Mouse (Mus musculus) right cerebral cortex, postnatal 25 days (tissue): ENCODE measurements around the gene Tmem79.
"Not testable (repeated sequence)": the region's sequence is repeated elsewhere in the genome, so short reads cannot be mapped to it uniquely, and the experiment has no call there.

Experiments
- DNase-seq: peaks from one replicate; pipeline ENCODE4 v3.0.0; 2022

Tmem79 gene

DNA sequence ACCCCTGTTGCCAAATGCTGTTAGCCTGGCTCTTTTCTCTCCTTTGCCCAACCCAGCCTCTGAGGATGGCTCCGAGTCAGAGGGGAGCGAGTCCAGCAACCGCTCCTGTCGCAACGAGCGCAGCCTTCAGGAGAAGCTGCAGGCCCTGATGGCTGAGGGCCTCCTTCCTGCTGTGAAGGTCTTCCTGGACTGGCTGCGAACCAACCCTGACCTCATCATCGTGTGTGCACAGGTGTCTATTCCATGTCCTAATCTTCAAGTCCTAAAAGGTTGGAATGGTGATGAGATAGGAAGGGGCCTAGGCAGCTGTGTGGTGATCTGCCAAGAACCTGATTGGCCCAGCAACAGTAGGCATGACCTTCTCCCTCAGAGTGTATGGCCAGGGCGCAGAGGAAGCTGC, 17.0 kb upstream of the Tmem79 start:
- DNase-seq, result no peak

DNA sequence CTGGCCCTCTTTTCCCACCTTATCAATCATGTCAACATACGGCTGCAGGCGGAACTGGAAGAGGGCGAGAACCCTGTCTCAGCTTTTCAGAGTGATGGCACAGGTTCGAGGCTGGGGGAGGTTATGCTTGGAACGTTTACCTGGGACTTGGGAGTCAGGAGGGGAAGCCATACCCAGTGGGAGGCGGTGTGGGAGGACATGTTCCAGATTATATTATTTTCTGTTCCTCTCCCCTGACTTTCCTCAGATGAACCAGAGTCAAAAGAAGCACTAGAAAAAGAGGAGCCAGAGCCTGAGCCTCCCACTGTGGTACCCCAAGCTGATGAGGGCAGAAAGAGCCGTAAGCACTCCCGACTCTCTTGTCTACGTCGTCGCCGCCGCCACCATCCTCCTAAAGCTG, 14.8 kb upstream of the Tmem79 start:
- DNase-seq, result no peak

DNA sequence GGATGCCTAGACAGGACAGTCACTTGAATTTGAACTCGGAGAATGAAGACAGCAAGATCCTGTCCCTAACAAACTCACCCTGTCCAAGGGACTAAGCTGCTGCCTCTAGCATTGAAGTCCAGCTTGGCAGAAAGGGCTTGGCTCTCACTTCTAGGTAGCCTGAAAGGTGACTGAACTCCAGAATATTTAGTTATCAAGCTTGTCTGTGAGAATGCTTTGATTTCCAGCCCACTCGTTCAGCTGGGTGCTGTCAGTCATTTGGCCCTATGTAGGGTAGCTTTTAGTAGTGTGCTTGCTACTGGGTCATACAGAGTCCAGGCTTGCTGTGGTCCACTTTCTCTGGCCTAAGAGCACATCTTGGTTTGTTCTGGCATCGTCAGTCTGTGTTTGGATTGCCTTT, 3.1 kb upstream of the Tmem79 start:
- no peak for DNase-seq

DNA sequence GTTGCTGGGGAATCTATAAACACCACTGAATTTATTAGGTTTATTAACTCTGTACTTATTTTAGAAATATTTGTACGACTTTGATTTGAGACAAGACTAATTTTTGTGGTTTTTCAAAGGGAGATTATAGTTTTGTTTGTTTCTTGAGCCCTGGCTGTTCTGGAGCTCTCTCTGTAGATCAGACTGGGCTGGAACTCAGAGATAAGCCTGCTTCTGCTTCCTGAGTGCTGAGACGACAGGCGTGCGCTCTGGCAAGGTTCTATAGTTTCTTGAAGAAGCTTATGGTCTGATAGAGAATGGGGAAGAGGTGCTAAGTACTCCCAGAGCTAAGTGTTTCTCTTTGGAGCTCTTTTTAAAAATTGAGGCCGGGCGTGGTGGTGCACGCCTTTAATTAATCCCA, 2.4 kb upstream of the Tmem79 start:
- no peak for DNase-seq

DNA sequence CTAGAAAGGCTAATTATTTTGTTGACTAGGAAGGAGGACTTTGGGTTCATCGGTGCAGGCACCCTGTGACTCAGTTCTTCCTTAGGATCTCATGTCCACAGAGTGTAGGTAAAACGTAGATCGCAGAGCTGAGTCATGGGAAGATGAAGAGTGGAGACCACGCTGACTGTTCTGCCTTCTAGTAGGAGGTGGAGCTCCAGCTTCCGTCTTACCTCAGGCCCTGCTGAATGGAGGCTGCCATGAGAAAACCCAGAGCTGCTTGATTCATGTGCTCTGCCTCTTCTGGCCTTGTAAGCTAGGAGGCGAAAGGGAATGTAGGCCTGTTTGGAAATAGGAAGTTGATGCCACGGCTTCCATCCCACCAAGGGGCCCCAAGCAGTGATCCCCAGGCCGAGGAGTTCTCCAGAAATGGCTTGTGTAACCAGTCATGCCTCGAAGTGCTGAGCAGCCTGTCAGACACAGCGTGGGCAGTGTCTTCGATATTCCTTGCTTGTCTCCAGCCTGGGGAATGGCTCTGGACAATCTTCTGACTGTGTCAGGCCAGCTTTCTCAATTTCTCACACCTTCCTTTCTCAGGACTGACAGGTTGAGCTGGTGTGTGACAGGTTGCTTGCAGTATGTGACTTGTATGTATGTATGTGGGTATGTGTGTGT, 1.5 kb upstream of the Tmem79 start:
- DNase-seq, result peak; percentile 25

DNA sequence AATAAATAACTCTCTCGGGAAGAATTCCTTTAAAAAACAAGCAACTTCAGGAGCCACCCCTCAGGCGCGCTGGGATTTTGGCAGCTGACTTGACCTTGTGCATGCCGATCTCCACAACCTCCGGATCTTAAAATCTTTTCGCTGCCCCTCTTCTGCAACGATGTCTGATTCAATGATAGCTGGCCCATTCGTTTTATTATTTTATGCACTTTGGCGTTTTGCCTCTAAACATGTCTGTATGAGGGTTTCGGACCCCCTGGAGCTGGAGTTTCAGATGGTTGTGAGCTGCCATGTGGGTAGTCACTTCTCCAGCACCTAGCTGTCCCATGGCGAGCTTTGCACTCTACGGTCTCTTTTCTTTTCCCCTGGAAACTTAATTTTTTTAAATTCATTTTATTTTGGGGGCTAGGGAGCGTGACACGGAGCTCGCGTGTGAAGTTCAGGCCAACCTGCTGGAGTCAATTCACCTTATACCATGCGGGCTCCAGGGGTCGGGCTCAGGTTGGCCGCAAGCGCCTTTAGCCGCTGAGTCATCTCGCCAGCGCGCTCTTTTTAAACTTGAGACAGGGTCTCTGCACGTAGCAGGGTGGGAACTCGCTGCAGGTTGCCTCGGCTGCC, 403 bp downstream of the Tmem79 start:
- no peak for DNase-seq

DNA sequence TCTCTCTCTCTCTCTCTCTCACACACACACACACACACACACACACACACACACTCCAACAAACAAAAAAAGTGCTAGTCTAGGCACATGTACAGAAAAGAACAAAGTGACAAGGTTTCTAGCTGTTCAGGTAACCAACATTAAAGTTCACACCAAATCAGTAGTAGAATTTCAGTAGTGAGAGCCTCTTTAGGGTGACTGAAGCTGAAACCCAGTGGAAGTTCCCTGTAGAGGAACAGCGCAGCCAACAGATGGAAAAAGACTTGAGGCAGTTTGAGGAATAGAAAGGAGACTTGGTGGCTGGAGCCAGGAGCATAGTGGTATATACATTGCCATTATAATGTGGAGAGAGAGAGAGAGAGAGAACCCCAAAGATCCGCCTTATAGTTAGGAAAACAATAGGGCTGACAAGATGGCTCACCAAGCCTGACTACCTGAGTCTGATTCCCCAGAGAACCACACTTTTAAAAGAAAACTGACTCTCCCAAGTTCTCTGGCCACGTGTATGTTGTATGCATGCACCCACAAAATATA, 979 bp downstream of the Tmem79 start:
- no peak for DNase-seq

DNA sequence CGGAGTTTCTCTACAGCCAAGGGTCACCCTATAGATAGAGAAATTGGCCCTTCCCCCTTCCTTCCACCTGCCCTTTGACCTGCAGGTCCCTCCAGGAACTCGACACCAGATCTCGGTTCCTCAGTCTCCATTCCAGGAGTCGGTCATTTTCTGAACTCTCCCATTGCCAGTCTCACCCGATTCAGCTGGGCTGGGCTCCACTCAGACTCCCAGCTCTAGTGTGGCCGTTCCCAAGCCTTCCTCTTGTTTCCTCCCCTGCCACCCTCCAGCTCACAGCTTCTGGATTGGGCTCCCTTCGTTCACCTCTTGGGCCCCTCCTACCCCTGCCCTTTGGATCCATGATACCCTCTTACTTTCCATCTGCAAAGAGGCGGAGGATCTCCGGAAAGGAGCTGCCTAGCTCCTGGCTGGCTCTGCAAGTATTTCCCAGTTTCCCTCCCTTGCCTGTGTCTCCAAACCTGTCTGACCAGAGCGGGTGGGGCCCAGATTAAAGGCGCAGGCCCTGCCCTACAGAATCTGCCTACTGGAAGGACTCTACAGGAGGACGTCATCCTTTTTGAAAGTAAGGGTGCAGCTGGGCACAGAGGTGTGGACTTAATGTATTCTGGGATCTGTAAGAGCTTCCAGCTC, 1.8 kb downstream of the Tmem79 start:
- DNase-seq, result no peak

DNA sequence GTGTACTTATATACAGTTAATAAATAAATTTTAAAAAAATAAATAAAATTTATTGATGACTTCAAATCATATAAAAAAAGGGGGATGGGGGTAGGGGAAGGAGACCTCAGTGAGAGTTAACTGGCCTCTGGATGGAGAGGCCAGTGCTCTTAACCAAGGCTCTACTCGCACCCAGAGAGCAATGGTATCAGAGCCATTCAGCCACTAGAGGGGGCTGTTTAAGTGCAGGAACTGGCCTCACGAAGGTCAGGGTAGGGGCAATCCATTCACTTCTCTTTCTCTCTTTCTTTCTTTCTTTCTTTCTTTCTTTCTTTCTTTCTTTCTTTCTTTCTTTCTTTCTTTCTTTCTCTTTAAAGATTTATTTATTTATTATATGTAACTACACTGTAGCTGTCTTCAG, 4.7 kb downstream of the Tmem79 start:
- no peak for DNase-seq

DNA sequence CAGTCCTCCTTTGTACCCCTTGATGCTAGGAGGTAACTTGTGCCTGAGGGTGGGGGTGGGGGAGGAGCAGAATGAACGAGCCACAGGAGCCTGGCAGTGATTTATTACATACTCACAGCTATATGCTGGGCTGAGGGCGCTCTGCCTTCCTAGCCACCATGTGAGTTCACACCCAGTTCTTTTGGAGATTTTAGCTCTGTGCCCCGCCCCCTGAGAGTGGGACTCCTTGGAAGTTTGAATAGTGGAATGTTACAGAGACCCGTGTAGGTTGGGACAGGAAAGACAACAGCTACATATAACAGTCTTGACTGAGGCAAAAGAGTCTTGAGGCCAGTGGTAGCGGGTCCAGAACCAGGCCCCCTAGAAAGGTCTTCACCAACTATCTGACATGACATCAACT, 7.0 kb downstream of the Tmem79 start:
- DNase-seq, result no peak

DNA sequence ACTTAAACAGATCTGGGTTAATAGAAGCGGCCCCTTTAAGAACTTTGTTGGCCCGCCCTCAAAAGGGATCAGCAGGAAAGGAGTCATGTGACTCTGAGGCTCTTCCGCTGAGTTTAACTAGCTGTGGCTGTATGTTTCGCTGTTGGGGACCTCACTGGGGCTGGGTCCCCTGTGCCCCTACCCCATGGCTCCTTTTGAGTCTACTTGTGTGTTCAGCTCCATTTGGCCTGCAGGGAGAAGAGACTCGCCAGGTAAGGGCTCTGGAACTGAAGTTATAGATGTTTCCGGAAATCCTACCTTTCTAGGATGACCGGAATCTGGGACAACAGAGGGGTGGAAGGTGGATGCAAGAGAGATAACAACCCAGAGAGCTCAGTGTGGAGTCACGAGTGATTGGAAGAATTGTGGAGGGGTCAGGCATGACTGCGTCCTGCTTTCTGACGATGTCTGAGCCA, 11.0 kb downstream of the Tmem79 start, which contains the start of gene Glmp:
TSS of gene Glmp (plus strand) at position 73 of the 455 bp plus-strand sequence.
- peak; percentile 60 for DNase-seq

DNA sequence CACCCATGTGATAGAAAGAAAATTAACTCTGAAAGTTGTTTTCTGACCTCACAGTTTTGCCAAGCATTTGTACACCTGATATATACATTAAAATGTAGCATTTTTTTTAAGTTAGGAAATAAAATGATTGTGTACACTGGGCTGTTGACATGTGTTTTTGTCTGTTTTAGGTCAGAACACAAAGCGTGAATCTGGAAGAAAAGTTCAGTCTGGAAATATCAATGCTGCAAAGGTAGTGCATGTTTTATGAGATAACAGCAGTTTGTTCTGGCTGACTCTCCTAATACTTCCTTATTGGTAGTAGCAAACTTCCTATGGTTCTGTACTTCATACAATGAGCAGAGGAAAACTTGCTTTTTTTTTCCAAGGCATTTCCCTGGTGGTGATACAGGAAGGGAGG, 36.8 kb downstream of the Tmem79 start:
- no peak for DNase-seq

DNA sequence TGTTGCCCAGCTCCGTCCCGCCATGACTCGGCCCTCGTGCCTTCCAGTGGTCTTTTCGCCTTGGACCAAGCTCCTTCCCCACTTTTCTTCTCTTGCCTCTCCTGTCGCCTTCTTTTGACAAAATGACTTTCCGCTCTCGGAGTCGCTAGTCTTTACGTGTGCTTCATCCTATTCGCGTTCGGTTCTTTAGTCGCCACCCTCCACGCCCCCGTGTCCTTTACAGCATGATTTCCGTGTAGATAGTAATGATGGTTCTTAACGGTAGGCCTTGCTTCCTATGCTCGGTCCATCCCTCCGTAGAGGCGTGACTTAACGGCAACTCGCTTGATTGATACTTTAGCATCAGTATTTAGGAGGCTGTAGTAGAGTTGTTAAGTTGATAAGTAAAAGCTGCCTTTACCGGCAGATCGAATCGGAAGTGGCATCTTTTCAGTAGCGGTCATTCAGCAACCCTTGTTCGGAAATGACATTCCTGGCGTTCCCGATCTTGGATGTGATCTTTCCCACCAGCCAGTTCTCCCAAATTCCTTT, 38.6 kb downstream of the Tmem79 start:
- no peak for DNase-seq

DNA sequence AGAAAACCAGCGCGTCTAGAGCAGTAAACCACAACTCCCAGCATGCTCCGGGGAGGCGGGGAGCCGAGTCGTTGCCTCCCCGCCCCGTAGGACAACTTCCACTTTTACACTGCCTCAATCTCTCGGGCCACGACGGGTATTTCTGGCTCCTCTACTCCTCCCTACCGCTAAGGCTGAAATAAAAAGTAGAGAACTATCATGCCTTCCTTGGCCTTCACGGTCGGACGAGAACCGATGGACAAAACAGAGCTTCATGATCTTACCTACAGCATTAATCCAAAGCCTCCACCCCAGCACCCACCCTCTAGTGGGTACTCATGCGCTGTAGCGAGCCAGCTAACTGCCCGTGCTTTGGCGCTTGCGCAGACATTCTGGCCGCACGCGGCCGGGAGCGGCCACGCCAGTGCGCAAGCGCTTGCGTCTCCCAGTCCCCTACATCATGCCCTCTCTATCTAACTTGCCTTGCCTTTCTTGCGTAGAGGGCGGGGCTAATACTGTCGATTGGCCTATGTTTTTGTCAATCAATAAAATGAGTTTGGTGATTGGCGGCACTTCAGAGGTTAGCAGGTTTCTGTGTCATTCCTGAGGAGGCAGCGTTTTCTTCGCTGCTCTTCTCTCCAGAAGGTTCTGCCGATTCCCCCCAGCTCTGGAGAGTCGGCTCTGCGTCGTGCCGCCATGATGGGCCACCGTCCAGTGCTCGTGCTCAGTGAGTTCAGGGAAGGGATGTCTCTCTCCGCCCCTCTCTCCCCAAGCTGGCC, 39.2 kb downstream of the Tmem79 start, which contains the start of the genes Tsacc and Cct3:
TSS of gene Tsacc (minus strand) at position 439 of the 758 bp plus-strand sequence.
TSS of gene Cct3 (plus strand) at position 556 of the 758 bp plus-strand sequence.
- peak; percentile 95 for DNase-seq

DNA sequence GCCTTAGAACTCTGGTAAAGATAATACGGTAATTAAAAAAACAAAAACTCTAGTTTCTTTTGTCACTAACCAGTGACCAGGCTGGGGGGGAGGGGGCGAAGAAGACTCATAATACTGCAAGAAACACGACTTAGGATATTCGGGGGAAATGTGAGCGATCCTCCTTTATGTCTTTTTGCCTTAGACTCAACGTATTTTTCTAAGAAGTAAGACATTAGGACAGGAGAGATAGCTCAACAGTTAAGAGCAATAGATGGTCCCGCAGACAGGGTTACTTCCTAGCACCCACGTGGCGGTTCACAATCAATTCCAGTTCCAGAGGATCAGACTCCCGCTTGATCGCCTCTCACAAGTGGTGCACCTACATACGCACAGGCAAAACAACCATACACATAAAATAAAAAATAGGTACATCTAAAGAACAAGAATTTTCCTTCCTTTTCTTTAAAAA, 39.8 kb downstream of the Tmem79 start:
- no peak for DNase-seq

DNA sequence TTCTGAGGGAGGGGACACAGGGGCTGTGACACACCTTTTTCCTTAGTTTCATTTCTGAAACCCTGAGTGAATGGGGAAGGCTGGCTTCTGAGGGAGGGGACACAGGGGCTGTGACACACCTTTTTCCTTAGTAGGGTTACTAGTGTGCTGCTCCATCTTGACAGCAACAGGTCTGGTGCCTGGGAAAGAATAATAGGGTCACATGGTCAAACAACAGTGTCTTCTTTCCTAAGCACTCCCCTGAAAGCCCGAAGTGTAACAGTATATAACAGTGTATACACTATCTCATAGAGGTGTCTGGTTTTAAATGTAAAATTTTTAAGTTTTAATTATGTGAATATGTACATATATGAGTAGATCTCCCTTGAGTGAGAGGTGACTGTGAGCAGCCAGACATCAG, 40.7 kb downstream of the Tmem79 start:
- DNase-seq, result not testable (repeated sequence)

DNA sequence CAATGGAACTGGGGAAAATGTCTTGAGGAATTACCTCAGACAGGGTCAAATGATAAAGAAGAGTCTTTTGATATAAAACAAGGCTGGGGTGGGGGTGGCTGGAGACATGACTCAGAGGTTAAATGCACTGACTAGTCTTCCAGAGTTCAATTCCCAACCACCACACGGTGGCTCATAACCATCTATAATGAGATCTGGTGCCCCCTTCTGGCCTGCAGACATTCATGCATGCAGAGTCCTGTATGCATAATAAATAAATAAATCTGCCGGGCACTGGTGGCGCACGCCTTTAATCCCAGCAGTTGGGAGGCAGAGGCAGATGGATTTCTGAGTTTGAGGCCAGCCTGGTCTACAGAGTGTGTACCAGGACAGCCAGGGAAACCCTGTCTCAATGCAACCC, 44.0 kb downstream of the Tmem79 start:
- no peak for DNase-seq

DNA sequence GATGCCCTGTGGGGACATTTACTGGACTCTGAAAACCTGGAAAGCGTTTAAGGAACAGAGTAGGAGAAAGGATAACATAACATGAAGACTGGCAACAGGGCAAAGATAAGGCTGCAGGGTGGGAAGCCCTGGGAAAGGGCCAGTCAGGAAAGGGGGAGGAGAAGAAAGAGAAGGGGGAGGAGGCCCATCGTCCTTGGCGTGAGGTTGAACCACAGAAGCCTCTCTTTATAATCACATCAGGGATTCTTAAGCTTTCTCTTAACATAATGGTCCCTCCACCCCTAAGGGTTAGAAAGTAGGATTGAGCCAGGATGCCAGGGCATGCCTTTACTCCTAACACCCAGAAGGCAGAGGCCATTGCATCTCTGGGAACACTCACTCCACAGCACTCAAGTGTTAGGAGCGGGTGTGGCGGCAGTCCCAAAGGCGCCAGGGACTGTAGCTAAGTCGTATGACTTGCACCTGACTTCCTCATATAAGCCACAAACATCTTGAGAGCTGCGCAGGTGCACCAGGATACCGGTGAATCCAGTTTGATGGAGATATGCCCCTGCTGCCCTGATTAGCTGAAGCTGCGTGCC, 47.7 kb downstream of the Tmem79 start:
- DNase-seq, result not testable (repeated sequence)

DNA sequence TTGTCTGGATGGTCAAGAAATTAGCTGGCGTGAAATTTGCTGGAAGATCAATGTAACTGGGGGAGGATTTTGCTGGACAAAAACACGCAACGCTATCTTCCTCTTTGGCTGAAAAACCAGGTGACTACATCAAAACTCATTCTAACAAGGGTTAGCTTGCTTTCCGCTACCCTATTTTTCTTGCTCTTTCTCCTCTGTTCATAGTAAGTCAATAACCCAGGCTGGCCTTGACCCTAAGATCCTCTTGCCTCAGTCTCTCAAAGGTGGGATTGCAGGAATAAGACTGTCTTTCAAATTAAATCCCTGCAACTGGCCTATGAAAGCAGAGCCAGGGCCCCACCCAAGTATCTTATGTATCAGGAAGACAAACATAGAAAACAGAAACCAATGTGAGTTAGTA, 48.8 kb downstream of the Tmem79 start, which contains the start of gene Gm38392:
TSS of gene Gm38392 (minus strand) at position 101 of the 400 bp plus-strand sequence.
- DNase-seq, result no peak

DNA sequence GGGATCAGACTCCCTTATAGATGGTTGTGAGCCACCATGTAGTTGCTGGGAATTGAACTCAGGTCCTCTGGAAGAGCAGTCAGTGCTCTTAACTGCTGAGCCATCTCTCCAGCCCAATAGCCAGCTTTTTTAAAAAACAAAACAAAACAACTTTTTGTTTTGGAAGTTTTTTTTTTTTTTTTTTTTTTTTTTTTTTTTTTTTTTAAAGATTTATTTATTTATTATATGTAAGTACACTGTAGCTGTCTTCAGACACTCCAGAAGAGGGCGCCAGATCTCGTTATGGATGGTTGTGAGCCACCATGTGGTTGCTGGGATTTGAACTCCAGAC, 50.4 kb downstream of the Tmem79 start:
- DNase-seq, result not testable (repeated sequence)

DNA sequence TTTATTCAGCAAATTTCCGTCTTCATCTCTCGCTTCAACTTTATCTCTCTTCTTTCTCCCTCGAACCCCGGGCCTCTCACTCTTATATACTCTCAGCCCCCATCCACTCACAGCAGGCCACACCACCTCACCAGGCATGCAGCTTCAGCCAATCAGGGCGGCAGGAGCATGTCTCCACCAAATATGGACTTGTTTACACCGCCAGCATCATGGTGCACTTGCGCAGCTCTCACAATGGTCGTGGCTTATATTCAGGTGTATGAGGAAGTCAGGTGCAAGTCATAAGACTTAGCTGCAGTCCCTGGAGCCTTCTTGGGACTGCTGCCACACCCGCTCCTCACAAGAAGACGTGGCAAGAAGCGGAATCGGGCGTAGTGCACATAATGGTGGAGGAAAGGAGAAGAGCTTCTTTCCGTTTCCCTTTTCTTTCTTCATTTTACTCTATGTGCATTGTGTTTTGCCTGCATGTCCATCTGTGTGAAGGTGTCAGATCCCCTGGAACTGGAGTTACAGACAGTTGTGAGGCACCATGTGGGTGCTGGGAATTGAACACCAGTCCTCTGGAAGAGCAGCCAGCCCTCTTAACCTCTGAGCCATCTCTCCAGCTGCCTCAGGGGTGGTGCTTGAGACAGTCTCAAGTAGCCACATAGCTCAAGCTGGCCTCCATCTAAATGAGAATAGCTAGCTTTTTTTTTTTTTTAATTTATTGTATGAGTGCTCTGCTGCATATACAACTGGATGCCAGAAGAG, 51.0 kb downstream of the Tmem79 start:
- DNase-seq, result not testable (repeated sequence)
